Mouse (Mus musculus): ENCODE data around the gene Fastkd3.

The Fastkd3 gene

DNA sequence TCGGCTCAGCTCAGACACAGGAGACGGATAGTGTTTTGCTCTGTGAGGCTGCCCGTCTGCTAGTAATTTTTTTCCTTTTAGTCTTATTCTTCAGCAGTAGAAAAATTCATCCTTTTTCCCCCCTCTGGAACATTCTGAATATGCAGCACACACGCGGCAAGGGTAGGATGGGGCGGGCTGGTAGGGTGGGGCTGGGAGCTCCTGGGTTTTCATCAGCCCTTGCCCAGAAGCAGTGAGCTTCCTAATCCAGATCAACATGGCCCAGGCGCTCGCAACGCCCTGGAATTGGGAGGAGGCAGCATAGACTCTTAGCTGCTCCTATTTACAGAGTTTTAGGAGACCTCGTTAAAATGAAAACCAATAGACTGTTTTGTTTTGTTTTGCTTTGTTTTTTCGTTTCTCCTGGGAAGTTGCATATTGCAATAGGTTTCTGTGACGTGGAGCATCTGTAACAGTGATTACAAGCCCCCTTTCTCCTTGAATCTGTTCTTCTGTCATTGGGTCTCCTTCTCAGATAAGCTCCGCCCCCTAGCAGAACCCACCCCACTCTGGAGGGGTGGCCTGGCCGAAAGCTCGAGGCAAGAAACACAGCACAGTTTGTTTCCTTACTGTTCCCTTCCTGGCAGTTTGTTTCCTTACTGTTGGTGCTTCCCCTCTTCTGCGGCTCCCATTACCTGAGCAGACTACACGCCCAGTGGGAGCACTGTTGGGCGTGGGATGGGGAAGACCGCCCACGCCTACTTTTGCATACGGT lies 25.8 kb downstream of the Fastkd3 start:
- no peak for DNase-seq (ENCODE audit: low spot score in 2 of 2)

DNA sequence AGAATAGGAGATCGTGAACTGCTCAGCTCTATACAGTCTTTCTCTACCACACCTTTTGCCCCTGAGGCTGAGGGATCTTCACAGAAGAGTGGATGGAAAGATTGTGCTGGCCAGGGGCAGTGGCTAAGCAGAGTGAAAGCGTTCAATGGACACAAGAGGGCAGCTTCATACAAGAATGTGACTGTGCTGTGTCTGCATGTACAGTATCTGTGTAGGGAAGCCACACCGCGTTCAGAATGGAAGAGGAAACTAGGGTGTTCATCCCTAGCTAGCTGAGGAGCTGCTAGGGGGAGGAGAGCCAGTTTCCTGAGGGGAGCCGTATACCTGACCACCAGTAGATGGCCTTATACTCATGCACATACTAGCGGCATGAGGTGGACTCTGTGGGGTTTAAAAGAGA lies 40.8 kb downstream of the Fastkd3 start:
- DNase-seq (ENCODE audit: low spot score in 2 of 2): peak in 1 of 2 experiments; percentile 17

DNA sequence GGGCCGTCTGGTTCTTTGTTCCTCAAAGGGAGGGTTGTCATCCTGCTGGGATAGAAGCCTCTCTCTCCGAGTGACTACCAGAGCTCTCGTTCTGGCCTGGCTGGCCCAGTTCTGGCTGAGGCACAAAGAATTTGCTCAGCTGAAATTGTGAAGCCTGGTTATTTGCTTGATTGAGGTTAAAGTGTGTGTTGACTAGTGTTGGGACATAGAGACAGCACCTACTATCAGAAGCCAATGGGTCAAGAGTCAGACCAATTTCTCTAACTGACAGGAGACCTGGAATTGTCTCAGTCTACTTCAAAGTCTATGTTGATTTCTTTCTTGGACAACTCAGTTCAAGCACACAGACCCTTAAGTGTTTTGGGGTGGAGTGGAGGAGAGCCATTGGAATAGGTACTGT lies 45.0 kb downstream of the Fastkd3 start:
- DNase-seq (ENCODE audit: low spot score in 2 of 2): no peak

Measured in cerebellum, postnatal 4 days (tissue).